Mouse (Mus musculus) heart, embryonic 11.5 days (tissue): ENCODE results near the gene Dnaja3. TPM values are rescaled to one million over a fixed set of nuclear protein-coding genes. Genes with fewer than 3 reads are reported as not detected.

Experiments used
- ATAC-seq: fragments of 200-750 bp; cut with Nextera tagmentation; replicated peaks from 2 replicates; pipeline ENCODE4 v1.8.0; 2017; ENCODE audit warnings: moderate library complexity; ENCODE audit not compliant: insufficient number of reproducible peaks, low FRiP score, low TSS enrichment
- H3K27ac ChIP-seq: fragments of 300-500 bp; sonication (generic); 2 replicates; pipeline ENCODE4 v1.5.1; 2014; ENCODE audit warnings: mild to moderate bottlenecking, low read depth, low read length
- H3K27me3 ChIP-seq: fragments of 300-500 bp; sonication (generic); 2 replicates; pipeline ENCODE4 v1.6.1; 2014; ENCODE audit warnings: mild to moderate bottlenecking, low read length, mixed read lengths; ENCODE audit not compliant: control insufficient read depth, insufficient read depth
- H3K36me3 ChIP-seq: fragments of 300-500 bp; sonication (generic); 2 replicates; pipeline ENCODE4 v1.6.1; 2014; ENCODE audit warnings: mild to moderate bottlenecking, low read length, moderate library complexity, mixed read lengths; ENCODE audit not compliant: control insufficient read depth, insufficient read depth
- H3K4me1 ChIP-seq: fragments of 300-500 bp; sonication (generic); 2 replicates; pipeline ENCODE4 v1.6.1; 2014; ENCODE audit warnings: low read length; ENCODE audit not compliant: control insufficient read depth, insufficient read depth
- H3K4me2 ChIP-seq: fragments of 300-500 bp; sonication (generic); 2 replicates; pipeline ENCODE4 v1.6.1; 2014; ENCODE audit warnings: mild to moderate bottlenecking, moderate library complexity
- H3K4me3 ChIP-seq: fragments of 300-500 bp; sonication (generic); 2 replicates; pipeline ENCODE4 v1.5.1; 2014; ENCODE audit warnings: low read depth, low read length
- H3K9ac ChIP-seq: fragments of 300-500 bp; sonication (generic); 2 replicates; pipeline ENCODE4 v1.6.1; 2014; ENCODE audit warnings: mild to moderate bottlenecking, low read depth, low read length, moderate library complexity
- H3K9me3 ChIP-seq: fragments of 300-500 bp; sonication (generic); replicated peaks from 2 replicates; pipeline ENCODE4 v1.6.1; 2016; ENCODE audit warnings: low read length; ENCODE audit not compliant: control insufficient read depth
- whole genome bisulfite sequencing: fragments of 180-500 bp; shearing (Covaris S2); extraction: QIAGEN DNeasy Blood & Tissue Kit; methylation state at CpG from one replicate; pipeline ENCODE4 v1.1.7; 2014; ENCODE audit not compliant: insufficient replicate concordance; 5-methylcytosine and 5-hydroxymethylcytosine counted together
- polyA plus RNA-seq: library from polyadenylated mRNA; unstranded; fragments of >200 nt; fragmentation: Nextera tagmentation; extraction: Ambion mirVana; gene quantifications from 2 replicates; pipeline ENCODE4 v1.2.1, GENCODE M21; 2014

The Dnaja3 gene
- polyA plus RNA-seq, 1 experiment from 2014 or later = 63.6 TPM

DNA sequence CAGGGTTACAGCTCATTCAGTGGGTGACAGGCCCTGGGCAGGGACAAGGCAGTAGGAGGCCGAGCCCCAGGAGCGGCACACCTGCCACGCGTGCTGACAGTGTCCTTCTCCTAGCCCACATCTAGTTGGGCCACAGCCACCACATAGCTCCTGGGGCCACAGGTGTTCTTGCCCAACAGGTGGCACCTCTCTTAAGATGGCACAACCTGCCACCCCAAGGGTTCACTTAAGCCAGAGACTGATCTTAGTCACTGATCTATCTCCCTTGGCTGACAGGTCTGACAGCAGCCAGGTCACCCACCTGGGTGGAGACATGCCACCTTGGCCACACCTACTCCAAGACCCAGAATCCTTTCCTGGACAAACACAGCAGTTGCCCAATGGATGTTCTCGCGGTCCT is 3.1 kb downstream of the Dnaja3 start:
- no peak for ATAC-seq
- 69% methylated on average over 6 of the region's 6 CpGs for WGBS
- H3K9ac ChIP-seq = peak overlapping the region; percentile 49; the same call in 1 of the 2 replicates

DNA sequence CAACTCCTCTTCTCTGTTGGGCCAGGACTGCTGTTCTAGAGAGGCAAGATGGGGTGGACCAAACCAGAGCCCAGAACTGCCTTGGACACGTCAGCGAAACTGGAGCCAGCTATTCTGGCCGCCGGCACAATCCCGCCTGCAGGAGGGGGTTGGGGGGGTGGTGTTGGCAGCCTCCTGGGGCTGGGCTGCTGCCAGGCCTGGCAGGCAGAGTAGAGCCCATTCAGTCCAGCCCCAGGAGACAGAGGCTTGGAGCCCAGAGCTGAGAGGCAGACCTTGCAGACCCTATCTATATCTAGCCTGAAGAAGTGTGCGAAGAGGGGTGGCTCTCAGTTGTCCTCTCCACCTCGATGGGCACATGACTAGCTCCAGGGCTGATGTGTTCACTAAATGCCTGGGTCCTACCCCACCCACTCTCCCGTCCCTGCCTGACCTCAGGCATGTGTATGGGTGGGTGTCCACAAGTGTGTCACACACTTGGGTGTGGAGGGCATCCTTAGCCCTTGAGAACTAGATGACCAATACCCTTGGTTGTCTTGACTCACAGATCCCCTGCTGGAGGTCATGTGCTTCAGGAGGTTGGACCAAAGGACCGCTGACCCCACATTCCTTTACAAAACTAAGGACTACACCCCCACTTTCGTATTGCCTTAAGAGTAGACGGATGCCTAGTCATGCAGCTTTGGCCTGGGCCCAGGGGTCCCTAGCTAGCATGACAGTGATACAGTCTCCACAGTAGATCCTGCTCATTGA is 4.1 kb downstream of the Dnaja3 start:
- no peak overlapping the region for H3K4me3 ChIP-seq
- H3K9ac ChIP-seq = no peak overlapping the region
- no peaks in the 10 kb centered on the region for H3K9me3 ChIP-seq
- H3K27ac ChIP-seq = peak overlapping the region; percentile 89; the same call in 1 of the 2 replicates
- WGBS = 62% methylated on average over 11 of the region's 11 CpGs
- peak overlapping the region; percentile 92 for H3K4me2 ChIP-seq
- peaks cover 7% of the 10 kb centered on the region for H3K36me3 ChIP-seq
- H3K27me3 ChIP-seq = no peaks in the 10 kb centered on the region
- ATAC-seq = no peak
- peaks cover 77% of the 10 kb centered on the region for H3K4me1 ChIP-seq

More for the DNA sequence above, 3.1 kb downstream of the Dnaja3 start:
- Histone ChIP-seq H3K4me1 (peaks cover 74% of the 10 kb centered on the region), H3K4me2 (peak overlapping the region; percentile 92; the same call in 1 of the 2 replicates), H3K36me3 (no peaks in the 10 kb centered on the region; the same call in 1 of the 2 replicates), H3K27ac (peak overlapping the region; percentile 89), H3K9me3 (no peaks in the 10 kb centered on the region), H3K4me3 (peak overlapping the region; percentile 4; the same call in 1 of the 2 replicates), H3K27me3 (no peaks in the 10 kb centered on the region)

DNA sequence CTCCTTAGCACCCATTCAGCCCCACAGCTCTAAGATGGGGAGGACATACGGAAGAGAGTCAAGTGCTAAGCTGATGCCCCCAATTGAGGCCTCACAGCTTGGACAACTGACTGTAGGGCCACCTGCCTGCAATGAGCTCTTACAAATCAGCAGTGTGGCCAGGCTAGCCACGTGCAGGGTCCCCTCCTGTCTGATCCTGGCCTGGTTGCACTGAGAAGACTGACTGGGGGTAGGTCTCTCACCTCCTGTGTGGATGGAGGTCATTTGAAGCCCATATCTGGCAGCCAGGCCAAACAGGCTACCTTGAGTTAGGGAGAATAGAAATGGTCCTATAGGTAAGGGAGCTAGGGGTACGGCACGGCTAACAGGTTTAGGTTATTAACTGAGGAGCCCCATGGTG is 6.1 kb downstream of the Dnaja3 start:
- ATAC-seq = no peak
- 72% methylated on average over 4 of the region's 4 CpGs for WGBS
- Histone ChIP-seq H3K9ac (no peak overlapping the region; the same call in 1 of the 2 replicates), H3K36me3 (peaks cover 24% of the 10 kb centered on the region), H3K27ac (no peak overlapping the region), H3K27me3 (no peaks in the 10 kb centered on the region), H3K4me1 (peaks cover 66% of the 10 kb centered on the region), H3K9me3 (no peaks in the 10 kb centered on the region), H3K4me2 (no peak overlapping the region), H3K4me3 (no peak overlapping the region)

DNA sequence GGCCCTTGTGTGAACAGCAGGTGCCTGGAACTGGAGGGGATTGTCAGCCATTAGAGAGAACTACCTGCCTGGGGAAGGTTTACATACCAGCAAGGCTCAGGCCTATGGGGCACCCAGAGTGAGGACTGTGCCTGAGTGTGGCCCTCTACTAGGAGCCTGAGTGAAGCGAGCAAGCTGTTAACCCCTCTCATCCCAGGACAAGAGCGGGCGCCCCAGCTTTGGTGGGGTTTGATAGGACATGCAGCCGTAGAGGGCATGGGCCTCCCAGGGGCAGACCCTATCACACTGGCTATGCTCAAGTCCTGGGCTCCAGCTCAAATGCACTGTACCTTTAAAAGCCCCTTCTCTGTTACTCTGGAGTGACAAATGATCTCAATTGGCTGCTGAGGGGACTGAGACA is 7.0 kb downstream of the Dnaja3 start:
- H3K4me1 ChIP-seq = peaks cover 60% of the 10 kb centered on the region
- no peak overlapping the region for H3K4me3 ChIP-seq
- ATAC-seq = no peak
- no peaks in the 10 kb centered on the region for H3K9me3 ChIP-seq
- 59% methylated on average over 4 of the region's 4 CpGs for WGBS
- peak overlapping the region; percentile 50 for H3K9ac ChIP-seq
- H3K36me3 ChIP-seq = peaks cover 25% of the 10 kb centered on the region
- H3K4me2 ChIP-seq = peak overlapping the region; percentile 27
- H3K27ac ChIP-seq = peak overlapping the region; percentile 71
- no peaks in the 10 kb centered on the region for H3K27me3 ChIP-seq

DNA sequence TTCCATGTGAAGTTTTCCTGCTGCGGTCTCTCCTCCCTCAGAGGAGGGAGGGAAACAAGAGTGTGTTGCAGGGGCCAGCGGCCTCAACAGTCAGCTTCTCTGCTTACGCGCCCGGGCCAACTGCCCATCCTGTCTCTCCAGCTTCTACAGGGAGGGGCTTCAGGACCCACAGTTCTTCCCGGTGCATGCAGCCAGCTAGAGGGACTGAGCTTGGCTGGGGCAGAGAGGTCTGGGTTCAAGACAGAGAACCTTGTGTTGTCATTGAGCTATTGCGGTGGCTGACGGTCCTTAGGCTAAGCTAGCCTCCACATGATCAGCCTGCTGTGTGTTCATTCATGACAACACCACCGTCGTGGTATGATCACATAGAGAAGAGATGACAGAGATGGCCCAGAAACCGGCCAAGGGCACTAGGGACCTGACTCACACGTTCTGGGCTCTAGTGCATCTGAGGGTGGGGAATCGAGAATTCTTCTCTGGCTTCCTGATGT is 7.9 kb downstream of the Dnaja3 start:
- Histone ChIP-seq H3K36me3 (peaks cover 30% of the 10 kb centered on the region), H3K27ac (peak overlapping the region; percentile 71), H3K9me3 (no peaks in the 10 kb centered on the region), H3K27me3 (no peaks in the 10 kb centered on the region), H3K4me1 (peaks cover 56% of the 10 kb centered on the region), H3K4me2 (peak overlapping the region; percentile 27), H3K4me3 (no peak overlapping the region), H3K9ac (peak overlapping the region; percentile 24; the same call in 1 of the 2 replicates)
- ATAC-seq = peak; percentile 23; the same call in 1 of the 2 replicates
- 51% methylated on average over 13 of the region's 13 CpGs for WGBS

DNA sequence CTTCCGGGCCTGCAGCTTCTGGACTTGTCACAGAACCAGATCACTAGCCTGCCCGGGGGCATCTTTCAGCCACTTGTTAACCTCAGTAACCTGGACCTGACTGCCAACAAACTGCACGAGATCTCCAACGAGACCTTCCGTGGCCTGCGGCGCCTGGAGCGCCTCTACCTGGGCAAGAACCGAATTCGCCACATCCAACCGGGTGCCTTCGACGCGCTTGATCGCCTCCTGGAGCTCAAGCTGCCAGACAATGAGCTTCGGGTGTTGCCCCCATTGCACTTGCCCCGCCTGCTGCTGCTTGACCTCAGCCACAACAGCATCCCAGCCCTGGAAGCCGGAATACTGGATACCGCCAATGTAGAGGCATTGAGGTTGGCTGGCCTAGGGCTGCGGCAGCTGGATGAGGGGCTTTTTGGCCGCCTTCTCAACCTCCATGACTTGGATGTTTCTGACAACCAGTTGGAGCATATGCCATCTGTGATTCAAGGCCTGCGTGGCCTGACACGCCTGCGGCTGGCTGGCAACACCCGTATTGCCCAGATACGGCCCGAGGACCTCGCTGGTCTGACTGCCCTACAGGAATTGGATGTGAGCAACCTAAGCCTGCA is 8.7 kb downstream of the Dnaja3 start:
- Histone ChIP-seq H3K27ac (no peak overlapping the region), H3K9me3 (no peaks in the 10 kb centered on the region), H3K4me1 (peaks cover 56% of the 10 kb centered on the region), H3K4me2 (no peak overlapping the region), H3K36me3 (peaks cover 30% of the 10 kb centered on the region), H3K4me3 (no peak overlapping the region), H3K27me3 (no peaks in the 10 kb centered on the region), H3K9ac (no peak overlapping the region)
- WGBS = 91% methylated on average over 28 of the region's 28 CpGs
- ATAC-seq = no peak

DNA sequence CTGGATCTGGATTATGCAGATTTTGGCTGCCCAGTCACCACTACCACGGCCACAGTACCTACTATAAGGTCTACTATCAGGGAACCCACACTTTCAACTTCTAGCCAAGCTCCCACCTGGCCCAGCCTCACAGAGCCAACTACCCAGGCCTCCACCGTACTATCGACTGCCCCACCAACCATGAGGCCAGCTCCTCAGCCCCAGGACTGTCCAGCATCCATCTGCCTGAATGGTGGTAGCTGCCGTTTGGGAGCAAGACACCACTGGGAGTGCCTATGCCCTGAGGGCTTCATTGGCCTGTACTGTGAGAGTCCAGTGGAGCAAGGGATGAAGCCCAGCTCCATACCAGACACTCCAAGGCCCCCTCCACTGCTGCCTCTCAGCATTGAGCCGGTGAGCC is 9.4 kb downstream of the Dnaja3 start:
- no peak for ATAC-seq
- Histone ChIP-seq H3K4me3 (no peak overlapping the region), H3K4me1 (peaks cover 49% of the 10 kb centered on the region), H3K36me3 (peaks cover 30% of the 10 kb centered on the region), H3K9me3 (no peaks in the 10 kb centered on the region), H3K27ac (no peak overlapping the region), H3K4me2 (no peak overlapping the region), H3K9ac (0 out of 2 replicates have a peak overlapping the region, but pooled peaks have one; percentile 10), H3K27me3 (no peaks in the 10 kb centered on the region)
- 83% methylated on average over 5 of the region's 5 CpGs for WGBS

DNA sequence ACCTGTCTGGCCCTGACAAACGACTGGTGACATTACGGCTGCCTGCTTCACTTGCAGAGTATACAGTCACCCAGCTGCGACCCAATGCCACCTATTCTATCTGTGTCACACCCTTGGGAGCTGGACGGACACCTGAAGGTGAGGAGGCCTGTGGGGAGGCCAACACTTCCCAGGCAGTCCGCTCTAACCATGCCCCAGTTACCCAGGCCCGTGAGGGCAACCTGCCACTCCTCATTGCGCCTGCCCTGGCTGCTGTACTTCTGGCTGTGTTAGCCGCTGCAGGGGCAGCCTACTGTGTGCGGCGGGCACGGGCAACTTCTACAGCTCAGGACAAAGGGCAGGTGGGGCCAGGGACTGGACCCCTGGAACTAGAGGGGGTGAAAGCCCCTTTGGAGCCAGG is 9.9 kb downstream of the Dnaja3 start:
- 87% methylated on average over 11 of the region's 11 CpGs for WGBS
- Histone ChIP-seq H3K9ac (0 out of 2 replicates have a peak overlapping the region, but pooled peaks have one; percentile 10), H3K36me3 (peaks cover 30% of the 10 kb centered on the region), H3K9me3 (no peaks in the 10 kb centered on the region), H3K4me1 (peaks cover 46% of the 10 kb centered on the region), H3K27me3 (no peaks in the 10 kb centered on the region), H3K4me3 (no peak overlapping the region), H3K27ac (no peak overlapping the region), H3K4me2 (no peak overlapping the region)
- ATAC-seq = no peak
